Mouse (Mus musculus) macrophage (primary cell): Measurements from ENCODE around the gene Gpsm1. TPM values are rescaled to one million over a fixed set of nuclear protein-coding genes. Genes with fewer than 3 reads are reported as not detected.

Source experiments
- polyA plus RNA-seq: library from polyadenylated mRNA; stranded (reverse); fragments of 250-400 nt; gene quantifications from 3 replicates; pipeline ENCODE4 v1.2.4, GENCODE M21; 2018; ENCODE audit warnings: inconsistent platforms

Gpsm1 gene
- polyA plus RNA-seq, 1 experiment from 2014 or later = 2.4 TPM

Other genes with a start within 250 kb of the Gpsm1 start
- gene Nacc2, start 192.3 kb upstream of the Gpsm1 start, polyA plus RNA-seq = 16.9 to 21.8 TPM (median 19.0 TPM) in 3 replicates
- not detected in 3 replicates for gene Lhx3, start 107.2 kb upstream of the Gpsm1 start, polyA plus RNA-seq
- gene Qsox2, start 78.0 kb upstream of the Gpsm1 start, polyA plus RNA-seq = 3.6 to 10.0 TPM (median 4.6 TPM) in 3 replicates
- not detected in 3 replicates for gene Ccdc187, start 21.0 kb upstream of the Gpsm1 start, polyA plus RNA-seq
- gene Dnlz, start 36.6 kb downstream of the Gpsm1 start, polyA plus RNA-seq = 8.0 to 12.6 TPM (median 11.1 TPM) in 3 replicates
- gene Card9, start 45.4 kb downstream of the Gpsm1 start, polyA plus RNA-seq = 18.0 to 43.4 TPM (median 33.0 TPM) in 3 replicates
- 6.3 to 12.1 TPM (median 9.3 TPM) in 3 replicates for gene Snapc4, start 65.1 kb downstream of the Gpsm1 start, polyA plus RNA-seq
- 47.5 to 55.2 TPM (median 47.7 TPM) in 3 replicates for gene Entr1, start 73.8 kb downstream of the Gpsm1 start, polyA plus RNA-seq
- 35.0 to 66.1 TPM (median 49.1 TPM) in 3 replicates for gene Pmpca, start 73.8 kb downstream of the Gpsm1 start, polyA plus RNA-seq
- 7.1 to 9.4 TPM (median 9.3 TPM) in 3 replicates for gene Inpp5e, start 93.7 kb downstream of the Gpsm1 start, polyA plus RNA-seq
- gene Sec16a, start 129.7 kb downstream of the Gpsm1 start, polyA plus RNA-seq = 37.5 to 46.9 TPM (median 42.2 TPM) in 3 replicates
- 7.4 to 12.5 TPM (median 11.5 TPM) in 3 replicates for gene Notch1, start 201.1 kb downstream of the Gpsm1 start, polyA plus RNA-seq